Mouse (Mus musculus) midbrain, embryonic 11.5 days (tissue): ENCODE measurements at regions not wholly inside any gene's neighbourhood (a gene's known extent, or its start where the extent isn't known, plus 50 kb on each side); places are given as distances from the start of the nearest gene placed in this dataset.
A peak's percentile ranks its signal among the peaks of the same experiment; 100 is the strongest.

Source experiments
- ATAC-seq: fragments of 200-750 bp; cut with Nextera tagmentation; 2 replicates; pipeline ENCODE4 v1.8.0; 2017; ENCODE audit warnings: moderate TSS enrichment, moderate library complexity; ENCODE audit not compliant: low FRiP score
- DNase-seq: peaks from one replicate; pipeline ENCODE4 v3.0.0; 2015; ENCODE audit warnings: low spot score; ENCODE audit errors: missing footprints
- H3K27ac ChIP-seq: fragments of 300-500 bp; sonication (generic); 2 replicates; pipeline ENCODE4 v1.5.1; 2014; ENCODE audit warnings: low read depth, low read length
- H3K27me3 ChIP-seq: fragments of 300-500 bp; sonication (generic); 2 replicates; pipeline ENCODE4 v1.6.1; 2014; ENCODE audit warnings: mild to moderate bottlenecking, low read length, moderate library complexity, mixed read lengths; ENCODE audit not compliant: control insufficient read depth, insufficient read depth
- H3K36me3 ChIP-seq: fragments of 300-500 bp; sonication (generic); 2 replicates; pipeline ENCODE4 v1.6.1; 2014; ENCODE audit warnings: mild to moderate bottlenecking, low read length, moderate library complexity, mixed read lengths; ENCODE audit not compliant: control insufficient read depth, insufficient read depth
- H3K4me1 ChIP-seq: fragments of 300-500 bp; sonication (generic); 2 replicates; pipeline ENCODE4 v1.6.1; 2014; ENCODE audit warnings: low read length; ENCODE audit not compliant: control insufficient read depth, insufficient read depth
- H3K4me2 ChIP-seq: fragments of 300-500 bp; sonication (generic); 2 replicates; pipeline ENCODE4 v1.6.1; 2014; ENCODE audit warnings: mild to moderate bottlenecking, moderate library complexity
- H3K4me3 ChIP-seq: fragments of 300-500 bp; sonication (generic); 2 replicates; pipeline ENCODE4 v1.5.1; 2014; ENCODE audit warnings: low read depth, low read length
- H3K9ac ChIP-seq: fragments of 300-500 bp; sonication (generic); 2 replicates; pipeline ENCODE4 v1.6.1; 2014; ENCODE audit warnings: low read length
- H3K9me3 ChIP-seq: fragments of 300-500 bp; sonication (generic); 2 replicates; pipeline ENCODE4 v1.6.1; 2016; ENCODE audit warnings: low read length; ENCODE audit not compliant: control insufficient read depth
- WGBS: fragments of 180-500 bp; shearing (Covaris S2); extraction: QIAGEN DNeasy Blood & Tissue Kit; methylation state at CpG from one replicate; pipeline ENCODE4 v1.1.7; 2014; 5-methylcytosine and 5-hydroxymethylcytosine counted together

DNA sequence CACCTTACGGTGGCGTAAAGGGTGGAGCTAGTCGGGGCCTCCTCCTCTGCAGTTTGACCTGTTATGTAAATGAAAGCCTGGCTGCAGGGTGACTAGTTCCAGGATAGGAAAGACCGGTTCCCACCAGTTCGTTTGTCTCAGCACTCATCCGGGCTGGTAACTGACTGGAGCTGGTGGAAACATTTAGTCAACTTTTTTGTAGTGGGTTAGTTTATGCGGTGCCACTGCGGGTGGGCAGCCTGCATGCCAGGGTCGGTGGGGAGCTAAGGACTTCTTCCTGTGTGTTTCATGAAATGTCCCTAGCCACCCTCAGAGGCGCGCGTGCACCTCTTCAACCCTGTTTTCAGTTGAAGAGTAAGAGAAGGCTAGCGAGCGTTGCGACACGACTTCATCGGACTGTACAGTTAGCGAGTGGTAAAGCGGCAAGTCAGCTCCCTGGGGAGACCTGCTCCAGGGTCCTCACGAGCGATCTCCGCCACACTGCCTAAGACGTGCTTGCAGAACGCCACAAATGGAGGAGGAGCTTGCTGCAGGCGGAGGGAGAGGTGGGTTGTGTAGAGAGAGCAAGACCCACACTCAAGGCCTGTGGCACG lies 76.5 kb upstream of the Gadd45a start:
- Histone ChIP-seq H3K27ac (no peak overlapping the region), H3K9me3 (no peaks in the 10 kb centered on the region), H3K4me2 (peak overlapping the region; percentile 40), H3K27me3 (no peaks in the 10 kb centered on the region), H3K9ac (peak overlapping the region; percentile 21), H3K4me1 (no peaks in the 10 kb centered on the region), H3K4me3 (peak overlapping the region; percentile 21), H3K36me3 (no peaks in the 10 kb centered on the region)
- ATAC-seq = peak; percentile 43; the same call in 1 of the 2 replicates
- DNase-seq = peak; percentile 92
- 9% methylated on average over 26 of the region's 26 CpGs for WGBS

DNA sequence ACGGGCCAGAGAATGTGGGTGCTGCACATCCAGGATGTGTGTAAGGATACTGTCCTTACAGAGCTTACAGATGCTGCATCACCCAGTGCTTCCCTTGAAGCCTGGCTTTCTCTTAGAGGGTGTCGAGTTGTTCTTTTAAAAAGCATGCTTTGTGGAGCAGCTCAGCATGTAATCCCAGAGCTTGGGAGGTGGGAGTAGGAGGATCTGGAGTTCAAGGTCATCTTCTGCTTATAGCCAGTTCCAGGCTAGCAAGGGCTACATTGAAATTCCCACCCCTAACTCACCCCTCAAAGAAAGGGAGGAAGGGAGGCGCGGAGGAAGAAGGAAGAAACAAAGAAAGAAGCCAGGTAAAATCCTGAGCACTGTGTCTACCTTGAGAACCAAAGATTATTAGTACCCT lies 76.0 kb upstream of the Gadd45a start:
- 54% methylated on average over 4 of the region's 4 CpGs for WGBS
- H3K36me3 ChIP-seq = no peaks in the 10 kb centered on the region
- H3K4me3 ChIP-seq = no peak overlapping the region
- no peaks in the 10 kb centered on the region for H3K27me3 ChIP-seq
- no peaks in the 10 kb centered on the region for H3K9me3 ChIP-seq
- no peaks in the 10 kb centered on the region for H3K4me1 ChIP-seq
- no peak overlapping the region for H3K9ac ChIP-seq
- ATAC-seq (no peak), DNase-seq (no peak)
- no peak overlapping the region for H3K27ac ChIP-seq
- no peak overlapping the region; the same call in 1 of the 2 replicates for H3K4me2 ChIP-seq

DNA sequence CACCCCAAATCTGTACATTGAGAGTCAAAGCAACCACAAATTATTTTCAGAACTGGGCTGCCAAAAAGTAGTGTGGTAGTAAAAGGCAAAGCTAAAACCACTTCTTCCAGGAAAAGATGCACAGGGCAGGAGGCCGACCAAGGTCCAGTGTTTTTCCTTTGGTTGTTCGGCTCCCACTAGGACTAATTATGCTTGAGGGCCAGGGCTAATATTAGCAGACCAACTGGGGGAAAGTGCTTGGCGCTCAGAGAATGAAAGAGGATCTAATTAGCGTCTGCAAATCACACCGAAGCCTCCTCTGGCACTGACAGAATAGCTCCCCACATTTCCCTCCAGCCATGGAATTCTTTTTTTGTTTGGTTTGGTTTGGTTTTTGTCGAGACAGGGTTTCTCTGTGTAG lies 75.1 kb upstream of the Gadd45a start:
- H3K4me3 ChIP-seq = no peak overlapping the region
- WGBS = 70% methylated on average over 6 of the region's 6 CpGs
- H3K4me1 ChIP-seq = no peaks in the 10 kb centered on the region
- H3K27me3 ChIP-seq = no peaks in the 10 kb centered on the region
- H3K9ac ChIP-seq = no peak overlapping the region
- H3K27ac ChIP-seq = no peak overlapping the region
- H3K4me2 ChIP-seq = no peak overlapping the region
- ATAC-seq (no peak), DNase-seq (no peak)
- no peaks in the 10 kb centered on the region for H3K36me3 ChIP-seq
- H3K9me3 ChIP-seq = no peaks in the 10 kb centered on the region

DNA sequence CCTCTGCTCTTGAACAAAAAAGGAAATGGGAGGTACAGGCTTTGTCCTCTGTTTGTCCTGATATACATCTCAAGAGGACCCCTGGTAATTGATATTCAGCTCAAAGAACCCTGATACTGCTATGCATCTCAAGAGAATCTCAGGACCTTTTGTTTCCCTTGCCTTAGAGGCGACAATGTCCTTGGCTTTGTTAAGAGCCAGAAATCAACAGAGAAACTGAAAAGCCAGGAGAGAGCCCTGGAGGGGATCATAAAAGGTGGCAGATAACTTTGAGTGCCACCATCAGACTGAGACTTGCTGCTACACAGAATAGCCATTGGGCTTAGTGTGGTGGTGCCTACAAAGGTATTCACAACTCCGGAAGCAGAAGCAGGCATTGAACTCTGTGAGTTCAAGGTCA lies 74.3 kb upstream of the Gadd45a start:
- H3K27ac ChIP-seq = no peak overlapping the region
- no peak overlapping the region for H3K4me3 ChIP-seq
- ATAC-seq (no peak), DNase-seq (no peak)
- no peaks in the 10 kb centered on the region for H3K36me3 ChIP-seq
- no peaks in the 10 kb centered on the region for H3K27me3 ChIP-seq
- H3K4me2 ChIP-seq = no peak overlapping the region
- no peaks in the 10 kb centered on the region for H3K9me3 ChIP-seq
- no peak overlapping the region for H3K9ac ChIP-seq
- 58% methylated on average over 2 of the region's 2 CpGs for WGBS
- H3K4me1 ChIP-seq = no peaks in the 10 kb centered on the region

DNA sequence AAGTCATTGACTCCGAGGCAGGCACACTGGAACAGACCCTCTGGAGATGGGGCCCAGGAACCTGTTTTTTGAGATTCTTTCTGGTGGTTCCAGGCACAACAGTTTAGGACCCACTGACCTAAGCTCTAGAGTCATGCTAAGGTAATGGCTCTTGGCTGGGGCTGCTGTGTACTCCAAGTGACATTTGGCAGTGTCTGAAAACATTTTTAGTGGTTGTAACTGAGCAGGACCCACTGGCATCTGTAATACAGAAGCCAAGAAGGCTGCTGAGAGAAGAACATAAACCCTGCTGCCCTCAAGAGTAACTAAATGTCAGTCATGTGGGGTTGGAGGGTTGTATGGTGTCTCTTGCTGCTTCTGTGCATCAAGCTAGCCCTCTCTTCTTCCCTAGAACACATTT lies 73.1 kb upstream of the Gadd45a start:
- WGBS = 77% methylated on average over 1 of the region's 1 CpGs
- no peaks in the 10 kb centered on the region for H3K27me3 ChIP-seq
- ATAC-seq (no peak), DNase-seq (no peak)
- no peaks in the 10 kb centered on the region for H3K9me3 ChIP-seq
- no peak overlapping the region for H3K9ac ChIP-seq
- no peaks in the 10 kb centered on the region for H3K4me1 ChIP-seq
- no peak overlapping the region for H3K27ac ChIP-seq
- no peak overlapping the region for H3K4me3 ChIP-seq
- H3K36me3 ChIP-seq = no peaks in the 10 kb centered on the region
- H3K4me2 ChIP-seq = no peak overlapping the region

DNA sequence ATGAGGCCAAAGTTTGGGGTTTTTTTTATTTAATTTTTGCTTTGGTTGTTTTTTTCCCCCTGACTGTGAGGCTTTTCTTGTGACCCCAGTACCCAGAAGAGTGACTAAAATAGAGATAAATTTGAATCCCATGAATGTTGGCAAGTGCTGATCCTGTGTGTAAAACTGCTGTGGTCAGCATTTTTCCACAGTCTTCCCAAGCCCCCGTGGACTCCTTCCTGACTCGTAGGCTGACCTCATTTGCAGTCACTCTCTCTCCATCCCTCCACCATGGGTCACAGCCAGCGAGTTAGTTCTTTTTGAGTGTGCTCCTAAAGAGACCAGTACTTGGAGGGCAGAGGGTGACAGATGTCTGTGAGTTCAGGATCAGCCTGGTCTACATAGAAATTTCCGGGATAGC lies 72.5 kb upstream of the Gadd45a start:
- no peak overlapping the region for H3K27ac ChIP-seq
- ATAC-seq (no peak), DNase-seq (no peak)
- no peak overlapping the region for H3K4me2 ChIP-seq
- H3K9me3 ChIP-seq = no peaks in the 10 kb centered on the region
- WGBS = 70% methylated on average over 4 of the region's 4 CpGs
- no peak overlapping the region for H3K4me3 ChIP-seq
- no peaks in the 10 kb centered on the region for H3K4me1 ChIP-seq
- no peaks in the 10 kb centered on the region for H3K27me3 ChIP-seq
- no peak overlapping the region for H3K9ac ChIP-seq
- no peaks in the 10 kb centered on the region for H3K36me3 ChIP-seq

DNA sequence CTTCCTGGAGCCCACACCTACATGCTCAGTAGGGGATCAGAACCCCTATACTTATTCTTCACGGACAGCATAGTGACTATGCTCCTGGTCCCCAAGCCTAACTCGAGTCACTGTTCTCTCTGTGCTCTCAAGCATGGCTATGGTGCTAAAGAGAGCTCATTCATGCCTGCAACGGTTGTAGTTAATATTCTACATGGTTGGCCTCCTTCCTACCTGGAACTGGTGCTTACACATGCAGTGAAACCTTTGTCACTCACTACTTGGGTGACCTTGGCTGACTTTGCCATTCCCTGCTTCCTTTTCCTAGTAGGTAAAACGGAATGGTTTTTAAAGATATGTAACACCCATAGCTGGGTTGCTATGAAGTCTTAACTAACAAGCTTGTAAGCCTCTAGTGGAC lies 70.3 kb upstream of the Gadd45a start:
- WGBS = 79% methylated on average over 4 of the region's 4 CpGs
- Histone ChIP-seq H3K27ac (no peak overlapping the region), H3K9ac (no peak overlapping the region), H3K4me3 (no peak overlapping the region), H3K36me3 (no peaks in the 10 kb centered on the region), H3K4me2 (no peak overlapping the region), H3K9me3 (no peaks in the 10 kb centered on the region), H3K27me3 (no peaks in the 10 kb centered on the region), H3K4me1 (no peaks in the 10 kb centered on the region)
- no peak for DNase-seq
- no peak for ATAC-seq

DNA sequence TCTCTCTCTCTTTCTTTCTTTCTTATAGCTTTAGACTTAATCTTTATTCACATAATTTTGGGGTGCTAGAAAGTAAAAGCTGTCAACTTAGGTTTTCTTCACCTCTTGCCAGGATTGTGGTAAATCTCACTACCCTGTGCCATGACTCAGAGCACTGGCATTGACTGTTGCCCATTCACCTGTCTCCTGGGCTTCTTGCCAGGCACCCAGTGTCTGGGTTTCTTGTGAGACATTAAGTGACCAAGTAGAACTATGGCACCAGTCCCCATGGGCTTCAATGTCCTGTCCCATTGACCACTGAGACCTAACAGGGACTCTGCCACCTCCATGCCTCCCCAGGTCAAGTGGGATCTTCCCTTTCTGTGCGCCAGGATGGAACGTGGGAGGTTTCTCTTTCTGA lies 69.2 kb upstream of the Gadd45a start:
- H3K27ac ChIP-seq = no peak overlapping the region
- WGBS = 84% methylated on average over 2 of the region's 2 CpGs
- no peak overlapping the region for H3K9ac ChIP-seq
- H3K9me3 ChIP-seq = no peaks in the 10 kb centered on the region
- H3K36me3 ChIP-seq = no peaks in the 10 kb centered on the region
- H3K4me3 ChIP-seq = no peak overlapping the region
- no peaks in the 10 kb centered on the region for H3K27me3 ChIP-seq
- ATAC-seq (no peak), DNase-seq (no peak)
- H3K4me2 ChIP-seq = no peak overlapping the region
- no peaks in the 10 kb centered on the region for H3K4me1 ChIP-seq

DNA sequence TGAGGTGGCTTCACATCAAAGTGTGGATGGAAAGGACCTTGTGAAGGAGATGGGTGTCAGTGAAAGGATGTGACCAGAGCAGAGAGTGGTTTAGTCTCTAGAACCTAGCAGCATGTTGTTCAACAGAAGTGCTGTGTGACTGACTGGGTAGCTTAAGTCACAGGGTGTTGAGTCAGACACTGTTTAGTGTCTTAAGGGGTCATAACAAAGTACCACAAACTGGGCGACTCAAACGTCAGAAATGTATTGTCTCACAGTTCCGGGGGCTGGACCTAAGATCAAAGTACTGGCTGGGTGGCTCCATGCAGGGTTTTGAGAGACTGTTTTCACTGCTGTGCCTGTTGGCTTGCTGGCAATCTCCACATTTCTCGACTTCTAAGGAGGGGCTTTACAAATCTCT lies 68.1 kb upstream of the Gadd45a start:
- ATAC-seq (no peak), DNase-seq (no peak)
- 13% methylated on average over 4 of the region's 4 CpGs for WGBS
- H3K27me3 ChIP-seq = no peaks in the 10 kb centered on the region
- no peaks in the 10 kb centered on the region for H3K4me1 ChIP-seq
- no peaks in the 10 kb centered on the region for H3K36me3 ChIP-seq
- H3K4me2 ChIP-seq = no peak overlapping the region
- no peak overlapping the region for H3K9ac ChIP-seq
- H3K27ac ChIP-seq = no peak overlapping the region
- H3K9me3 ChIP-seq = no peaks in the 10 kb centered on the region
- no peak overlapping the region for H3K4me3 ChIP-seq

DNA sequence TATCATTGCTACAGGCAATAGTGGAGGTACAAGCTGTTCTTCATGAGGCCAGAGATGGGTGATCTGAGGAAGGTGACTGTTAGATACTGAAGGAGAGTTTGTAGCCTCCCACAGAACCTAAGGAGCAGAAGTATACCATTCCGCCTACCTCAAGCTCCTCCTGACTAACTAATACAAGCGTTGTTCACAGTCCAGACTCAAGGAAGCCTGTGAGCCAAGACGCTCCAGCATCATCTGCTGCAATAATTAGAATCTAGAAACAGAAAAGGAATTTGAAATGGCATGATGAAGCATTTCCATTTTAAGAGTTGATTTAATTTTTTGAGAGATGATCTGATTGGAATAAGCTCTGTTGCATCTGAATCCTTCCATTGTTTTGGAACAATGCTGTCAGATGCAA lies 66.9 kb upstream of the Gadd45a start:
- H3K36me3 ChIP-seq = no peaks in the 10 kb centered on the region
- no peak overlapping the region for H3K4me2 ChIP-seq
- DNase-seq = no peak
- H3K27ac ChIP-seq = no peak overlapping the region
- no peaks in the 10 kb centered on the region for H3K27me3 ChIP-seq
- 81% methylated on average over 3 of the region's 3 CpGs for WGBS
- no peak for ATAC-seq
- H3K9me3 ChIP-seq = no peaks in the 10 kb centered on the region
- no peak overlapping the region for H3K4me3 ChIP-seq
- H3K9ac ChIP-seq = no peak overlapping the region
- no peaks in the 10 kb centered on the region for H3K4me1 ChIP-seq
